In the genomic region with DNA sequence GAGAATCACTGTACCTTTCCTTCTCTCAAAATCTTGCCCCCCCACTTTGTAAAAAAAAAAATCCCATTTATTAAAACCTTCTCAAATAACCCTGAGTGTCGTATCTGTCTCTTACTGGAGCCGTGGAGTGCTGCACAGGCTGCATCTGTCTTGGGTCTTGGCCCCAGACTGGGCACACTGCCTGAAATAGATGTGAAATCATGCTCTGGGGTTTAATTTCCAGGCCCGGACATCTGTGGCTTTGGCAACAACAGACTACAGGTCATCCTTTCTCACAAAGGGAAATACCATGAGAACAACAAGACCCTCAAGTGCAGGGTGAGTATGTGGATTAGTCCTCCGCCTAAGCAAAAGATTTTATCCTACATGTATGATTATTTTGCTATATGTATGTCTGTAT, we compare ENCODE assay signal across 8 mouse cellular contexts. TPM values are rescaled to one million over a fixed set of nuclear protein-coding genes. Genes with fewer than 3 reads are reported as not detected.
DNase-seq lines count a peak whose midpoint lies in the region; ATAC-seq and TF ChIP-seq lines count a peak whose summit lies in the region.

No protein-coding gene starts in this region.

- no peaks in the 10 kb centered on the region for H3K9me3 ChIP-seq in intestine, postnatal 0 days (ENCODE audit: control insufficient read depth)

- ATAC-seq in cerebellum, adult (ENCODE audit: insufficient number of reproducible peaks, low FRiP score, low TSS enrichment) = no peak; the same call in 1 of the 2 replicates
- ATAC-seq in intestine, postnatal 0 days = no peak

- H3K9ac ChIP-seq in intestine, postnatal 0 days (ENCODE audit: low read depth, low read length) = no peak overlapping the region

- H3K4me2 ChIP-seq in intestine, postnatal 0 days (replicated peaks; ENCODE audit: low read depth) = no peak overlapping the region

- WGBS in intestine, postnatal 0 days = 62% methylated on average over 4 of the region's 4 CpGs

- no peaks in the 10 kb centered on the region for H3K4me1 ChIP-seq in intestine, postnatal 0 days (replicated peaks; ENCODE audit: control insufficient read depth, insufficient read depth, low read length)

- H3K4me3 ChIP-seq in intestine, postnatal 0 days (ENCODE audit: low read depth, low read length) = no peak overlapping the region

- intact Hi-C loops in heart, postnatal 25 days (cut with DNase I) = no loop called here
- intact Hi-C loops in left cerebral cortex, postnatal 14 days (cut with DNase I) = no loop called here

- no peaks in the 10 kb centered on the region for H3K27me3 ChIP-seq in intestine, postnatal 0 days (replicated peaks; ENCODE audit: control insufficient read depth, insufficient read depth, low read length)

- no peak overlapping the region for H3K27ac ChIP-seq in intestine, postnatal 0 days (ENCODE audit: low read depth, low read length)

- no peaks in the 10 kb centered on the region for H3K36me3 ChIP-seq in intestine, postnatal 0 days (ENCODE audit: control insufficient read depth, insufficient read depth)

- no peak for TF ChIP-seq CTCF in intestine, postnatal 0 days (IDR thresholded peaks at IDR 0.05; ENCODE audit: low read depth)

- peak; percentile 27 for DNase-seq in cerebellum, adult 11 months
- DNase-seq in retina, postnatal 7 days (ENCODE audit: low read depth, low spot score) = peak; percentile 5
- no peak for DNase-seq in retina, postnatal 1 day
- peak; percentile 66 for DNase-seq in heart, postnatal 25 days (ENCODE audit: low spot score)
- no peak for DNase-seq in left cerebral cortex, postnatal 14 days (ENCODE audit: low spot score in 2 of 2)
- DNase-seq in B cell, adult 2 months = no peak

RNA-seq across cellular contexts. Expression of a gene that starts 7.6 kb away (rescaled TPM):
- total RNA-seq in heart, postnatal 25 days (2021) = under 1 TPM in 1 of 2 experiments, not detected in 1; 0.59 TPM
- total RNA-seq in left cerebral cortex, postnatal 14 days (2021) = under 1 TPM; 0.22 to 0.51 TPM
- polyA plus RNA-seq in intestine, postnatal 0 days (2015; fragmentation: Nextera tagmentation; extraction: Ambion mirVana) = 0.05 TPM in 1 of 2 replicates, not detected in the other

RNA-seq across cellular contexts. Expression of a gene that starts 38.1 kb away (rescaled TPM):
- total RNA-seq in heart, postnatal 25 days (2021) = 10 to 100 TPM; 42.6 to 47.6 TPM
- total RNA-seq in left cerebral cortex, postnatal 14 days (2021) = 100 to 1,000 TPM; 193 to 197 TPM
- 18.3 and 19.5 TPM in 2 replicates for polyA plus RNA-seq in intestine, postnatal 0 days (2015; fragmentation: Nextera tagmentation; extraction: Ambion mirVana)

RNA-seq across cellular contexts. Expression of a gene that starts 39.9 kb away (rescaled TPM):
- total RNA-seq in heart, postnatal 25 days (2021) = 100 to 1,000 TPM; 104 to 105 TPM
- total RNA-seq in left cerebral cortex, postnatal 14 days (2021) = 10 to 100 TPM; 49.5 to 52.2 TPM
- polyA plus RNA-seq in intestine, postnatal 0 days (2015; fragmentation: Nextera tagmentation; extraction: Ambion mirVana) = 32.5 and 34.4 TPM in 2 replicates

Comparison
In these comparisons a context has a peak if more than half of its experiments do, and no peak if none do; other contexts are left out.
1. DNase-seq: peak in cerebellum, adult 11 months (single experiment), retina, postnatal 7 days (single experiment) and heart, postnatal 25 days (single experiment); none in retina, postnatal 1 day (single experiment), left cerebral cortex, postnatal 14 days (0 of 2) and B cell, adult 2 months (0 of 2).
2. RNA of a gene that starts 38.1 kb away (total RNA-seq): 193 to 197 TPM in left cerebral cortex, postnatal 14 days; 42.6 to 47.6 TPM in heart, postnatal 25 days; every median in the first group is over 4 times any median in the second.